Mouse (Mus musculus): ENCODE data around the gene Nfkbia. TPM values are rescaled to one million over a fixed set of nuclear protein-coding genes. Genes with fewer than 3 reads are reported as not detected.

Nfkbia gene
- polyA plus RNA-seq, 1 experiment from 2014 or later, result 91.8 TPM

GRCm38 (mm10) chr12:55446366-55446745 is 46.1 kb downstream of the Nfkbia start:
- Histone ChIP-seq H3K4me2 (replicated peaks; ENCODE audit: low read depth, low read length) (no peak overlapping the region), H3K4me3 (ENCODE audit: low read depth, low read length) (no peak overlapping the region), H3K36me3 (ENCODE audit: control insufficient read depth, insufficient read depth, low read length) (no peaks in the 10 kb centered on the region), H3K9ac (replicated peaks; ENCODE audit: low read depth, low read length) (no peak overlapping the region), H3K27ac (ENCODE audit: low read length) (peak overlapping the region; percentile 76), H3K4me1 (ENCODE audit: control insufficient read depth, insufficient read depth, low read length) (peaks cover 26% of the 10 kb centered on the region), H3K9me3 (ENCODE audit: control insufficient read depth, low read depth, low read length) (no peaks in the 10 kb centered on the region), H3K27me3 (ENCODE audit: control insufficient read depth, insufficient read depth, low read length) (no peaks in the 10 kb centered on the region)
- ATAC-seq (ENCODE audit: insufficient number of reproducible peaks, insufficient read depth, low FRiP score, low read depth), result no peak; the same call in 1 of the 2 replicates
- 80% methylated on average over 4 of the region's 4 CpGs for WGBS

GRCm38 (mm10) chr12:55445583-55445982 is 46.9 kb downstream of the Nfkbia start:
- no peaks in the 10 kb centered on the region for H3K9me3 ChIP-seq (ENCODE audit: control insufficient read depth, low read depth, low read length)
- WGBS, result 80% methylated on average over 4 of the region's 4 CpGs
- ATAC-seq (ENCODE audit: insufficient number of reproducible peaks, insufficient read depth, low FRiP score, low read depth), result no peak
- H3K36me3 ChIP-seq (ENCODE audit: control insufficient read depth, insufficient read depth, low read length), result no peaks in the 10 kb centered on the region
- H3K4me1 ChIP-seq (ENCODE audit: control insufficient read depth, insufficient read depth, low read length), result peaks cover 26% of the 10 kb centered on the region
- no peak overlapping the region for H3K4me2 ChIP-seq (replicated peaks; ENCODE audit: low read depth, low read length)
- no peak overlapping the region for H3K9ac ChIP-seq (replicated peaks; ENCODE audit: low read depth, low read length)
- H3K27ac ChIP-seq (ENCODE audit: low read length), result no peak overlapping the region
- no peak overlapping the region for H3K4me3 ChIP-seq (ENCODE audit: low read depth, low read length)
- H3K27me3 ChIP-seq (ENCODE audit: control insufficient read depth, insufficient read depth, low read length), result no peaks in the 10 kb centered on the region

GRCm38 (mm10) chr12:55444031-55444451 is 48.4 kb downstream of the Nfkbia start:
- Histone ChIP-seq H3K9ac (replicated peaks; ENCODE audit: low read depth, low read length) (no peak overlapping the region), H3K36me3 (ENCODE audit: control insufficient read depth, insufficient read depth, low read length) (no peaks in the 10 kb centered on the region), H3K4me2 (replicated peaks; ENCODE audit: low read depth, low read length) (no peak overlapping the region), H3K27ac (ENCODE audit: low read length) (no peak overlapping the region), H3K9me3 (ENCODE audit: control insufficient read depth, low read depth, low read length) (no peaks in the 10 kb centered on the region), H3K4me1 (ENCODE audit: control insufficient read depth, insufficient read depth, low read length) (peaks cover 22% of the 10 kb centered on the region), H3K27me3 (ENCODE audit: control insufficient read depth, insufficient read depth, low read length) (no peaks in the 10 kb centered on the region), H3K4me3 (ENCODE audit: low read depth, low read length) (no peak overlapping the region)
- 58% methylated on average over 4 of the region's 4 CpGs for WGBS
- ATAC-seq (ENCODE audit: insufficient number of reproducible peaks, insufficient read depth, low FRiP score, low read depth), result no peak

GRCm38 (mm10) chr12:55442861-55443850 is 49.3 kb downstream of the Nfkbia start:
- Histone ChIP-seq H3K9me3 (ENCODE audit: control insufficient read depth, low read depth, low read length) (no peaks in the 10 kb centered on the region), H3K27me3 (ENCODE audit: control insufficient read depth, insufficient read depth, low read length) (no peaks in the 10 kb centered on the region), H3K27ac (ENCODE audit: low read length) (no peak overlapping the region), H3K4me1 (ENCODE audit: control insufficient read depth, insufficient read depth, low read length) (peaks cover 30% of the 10 kb centered on the region), H3K36me3 (ENCODE audit: control insufficient read depth, insufficient read depth, low read length) (no peaks in the 10 kb centered on the region), H3K9ac (replicated peaks; ENCODE audit: low read depth, low read length) (no peak overlapping the region), H3K4me2 (replicated peaks; ENCODE audit: low read depth, low read length) (no peak overlapping the region), H3K4me3 (ENCODE audit: low read depth, low read length) (no peak overlapping the region)
- WGBS, result 47% methylated on average over 9 of the region's 9 CpGs
- 0 out of 2 replicates have a peak, but pooled peaks have one; percentile 21 for ATAC-seq (ENCODE audit: insufficient number of reproducible peaks, insufficient read depth, low FRiP score, low read depth)

GRCm38 (mm10) chr12:55442245-55442644 is 50.2 kb downstream of the Nfkbia start:
- no peak overlapping the region for H3K27ac ChIP-seq (ENCODE audit: low read length)
- WGBS, result 91% methylated on average over 1 of the region's 1 CpGs
- peaks cover 34% of the 10 kb centered on the region for H3K4me1 ChIP-seq (ENCODE audit: control insufficient read depth, insufficient read depth, low read length)
- no peaks in the 10 kb centered on the region for H3K36me3 ChIP-seq (ENCODE audit: control insufficient read depth, insufficient read depth, low read length)
- no peak for ATAC-seq (ENCODE audit: insufficient number of reproducible peaks, insufficient read depth, low FRiP score, low read depth)
- no peaks in the 10 kb centered on the region for H3K27me3 ChIP-seq (ENCODE audit: control insufficient read depth, insufficient read depth, low read length)
- H3K9me3 ChIP-seq (ENCODE audit: control insufficient read depth, low read depth, low read length), result no peaks in the 10 kb centered on the region
- no peak overlapping the region for H3K4me3 ChIP-seq (ENCODE audit: low read depth, low read length)
- no peak overlapping the region for H3K4me2 ChIP-seq (replicated peaks; ENCODE audit: low read depth, low read length)
- no peak overlapping the region for H3K9ac ChIP-seq (replicated peaks; ENCODE audit: low read depth, low read length)

- Histone ChIP-seq H3K36me3 (ENCODE audit: control insufficient read depth, insufficient read depth, low read length) (no peaks in the 10 kb centered on the region), H3K9me3 (ENCODE audit: control insufficient read depth, low read depth, low read length) (no peaks in the 10 kb centered on the region), H3K4me1 (ENCODE audit: control insufficient read depth, insufficient read depth, low read length) (peaks cover 32% of the 10 kb centered on the region), H3K27me3 (ENCODE audit: control insufficient read depth, insufficient read depth, low read length) (no peaks in the 10 kb centered on the region), H3K4me2 (replicated peaks; ENCODE audit: low read depth, low read length) (no peak overlapping the region), H3K4me3 (ENCODE audit: low read depth, low read length) (no peak overlapping the region), H3K27ac (ENCODE audit: low read length) (no peak overlapping the region), H3K9ac (replicated peaks; ENCODE audit: low read depth, low read length) (no peak overlapping the region)
- no peak for ATAC-seq (ENCODE audit: insufficient number of reproducible peaks, insufficient read depth, low FRiP score, low read depth)
- 73% methylated on average over 5 of the region's 5 CpGs for WGBS
Measured at GRCm38 (mm10) chr12:55440416-55440815, 52.0 kb downstream of the Nfkbia start.

Other genes starting within 250 kb of the Nfkbia start
- gene 1110008L16Rik, start 193.1 kb downstream of the Nfkbia start, polyA plus RNA-seq (2014; fragmentation: Nextera tagmentation; extraction: Ambion mirVana), result 29.5 and 30.4 TPM in 2 replicates
- 13.5 and 17.0 TPM in 2 replicates for gene Ppp2r3c, start 189.6 kb downstream of the Nfkbia start, polyA plus RNA-seq (2014; fragmentation: Nextera tagmentation; extraction: Ambion mirVana)
- 421 and 424 TPM in 2 replicates for gene Psma6, start 108.4 kb downstream of the Nfkbia start, polyA plus RNA-seq (2014; fragmentation: Nextera tagmentation; extraction: Ambion mirVana)
- gene Aldoart2, start 72.6 kb upstream of the Nfkbia start, polyA plus RNA-seq (2014; fragmentation: Nextera tagmentation; extraction: Ambion mirVana), result not detected in 2 replicates
- gene Insm2, start 106.8 kb upstream of the Nfkbia start, polyA plus RNA-seq (2014; fragmentation: Nextera tagmentation; extraction: Ambion mirVana), result 0.17 and 0.42 TPM in 2 replicates

All from stomach, embryonic 14.5 days (tissue).